ENCODE assay signal across 8 mouse cellular contexts in genomic region chr4:140547488-140547887, GRCm38 (mm10).
DNase-seq lines count a peak whose midpoint lies in the region; ATAC-seq and TF ChIP-seq lines count a peak whose summit lies in the region.

No protein-coding gene starts in this region.

- H3K9me3 ChIP-seq in E14TG2a.4 (ENCODE audit: low read length), result no peaks in the 10 kb centered on the region

- ATAC-seq in granulocyte monocyte progenitor cell, adult 5-6 weeks (replicated peaks; ENCODE audit: poor library complexity, severe bottlenecking), result peak; percentile 54; the same call in 1 of the 2 replicates
- peak; percentile 59; the same call in 1 of the 2 replicates for ATAC-seq in megakaryocyte, adult 5-6 weeks (ENCODE audit: poor library complexity, severe bottlenecking)

- DNase-seq in adrenal gland, adult 18-20 months (ENCODE audit: low spot score in 2 of 2), result peak; percentile 51 to 71
- DNase-seq in embryo, embryonic 10.5 days (ENCODE audit: low spot score), result peak; percentile 78
- peak; percentile 79 to 80 for DNase-seq in layer of hippocampus, postnatal 10 days (ENCODE audit: low spot score in 2 of 2)
- DNase-seq in right cerebral cortex, postnatal 4 days, result peak; percentile 89
- no peak for DNase-seq in T-cell, adult 2 months (ENCODE audit: low spot score)

- peaks cover 61% of the 10 kb centered on the region for H3K36me3 ChIP-seq in E14TG2a.4 (ENCODE audit: insufficient read depth, low read length)

- peak; percentile 82 for TF ChIP-seq CTCF in E14TG2a.4 (conservative IDR thresholded peaks at IDR 0.05; ENCODE audit: low read length)

- H3K27me3 ChIP-seq in E14TG2a.4 (ENCODE audit: insufficient read depth, low read length), result no peaks in the 10 kb centered on the region

- no peak overlapping the region for H3K4me3 ChIP-seq in E14TG2a.4 (replicated peaks; ENCODE audit: low read length)

- peaks cover 33% of the 10 kb centered on the region for H3K4me1 ChIP-seq in E14TG2a.4 (replicated peaks; ENCODE audit: low read depth, low read length)
